Mouse (Mus musculus) cerebellum, postnatal 25 days (tissue): ENCODE data around the gene Pip5k1b.

Experiments used
- DNase-seq, 2 experiments: peaks; one replicate each; pipeline ENCODE4 v3.0.0; 2021; ENCODE audit warnings: mixed read lengths in 2 of 2

The Pip5k1b gene

GRCm38 (mm10) chr19:24330366-24330765 is 225.3 kb downstream of the Pip5k1b start:
- DNase-seq = no peak

DNA sequence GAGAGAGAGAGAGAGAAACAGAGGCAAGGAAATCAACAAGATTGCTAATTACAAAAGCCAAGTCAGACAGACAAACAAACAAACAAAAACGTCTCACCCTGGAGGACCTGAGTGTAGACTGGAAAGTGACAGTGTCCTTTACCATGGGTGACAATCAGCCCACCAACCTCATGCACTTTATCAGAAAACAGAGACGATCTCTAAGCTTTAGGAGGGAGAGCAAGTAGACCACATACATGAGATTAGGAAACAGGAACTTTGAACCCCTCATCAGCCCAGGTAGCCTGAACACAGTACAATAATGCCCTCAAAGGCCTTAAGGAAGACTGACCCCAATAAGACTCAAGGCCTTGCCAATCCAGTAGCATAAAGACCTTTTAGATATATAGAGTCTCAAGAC is 227.8 kb downstream of the Pip5k1b start:
- no peak for DNase-seq

GRCm38 (mm10) chr19:24326969-24327368 is 228.7 kb downstream of the Pip5k1b start:
- DNase-seq = no peak

DNA sequence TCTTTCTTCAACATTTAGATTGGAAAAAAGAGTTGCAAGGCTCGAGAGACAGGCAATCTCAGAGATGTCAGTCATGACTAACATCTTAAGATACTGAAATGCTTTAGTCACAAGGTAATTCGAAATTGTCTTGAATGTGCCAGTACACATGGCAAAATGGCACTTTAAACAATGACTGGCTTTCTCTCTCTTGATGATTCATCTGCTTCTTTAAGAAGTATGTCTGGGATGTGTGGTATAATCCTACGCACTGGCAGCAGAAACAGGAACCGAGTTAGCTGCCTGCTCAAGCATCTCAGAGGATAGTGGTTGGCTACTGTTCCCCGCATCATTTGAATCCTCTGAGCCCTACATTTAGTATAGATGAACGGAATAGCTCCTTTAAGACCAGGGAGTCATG is 230.0 kb downstream of the Pip5k1b start:
- DNase-seq = no peak

DNA sequence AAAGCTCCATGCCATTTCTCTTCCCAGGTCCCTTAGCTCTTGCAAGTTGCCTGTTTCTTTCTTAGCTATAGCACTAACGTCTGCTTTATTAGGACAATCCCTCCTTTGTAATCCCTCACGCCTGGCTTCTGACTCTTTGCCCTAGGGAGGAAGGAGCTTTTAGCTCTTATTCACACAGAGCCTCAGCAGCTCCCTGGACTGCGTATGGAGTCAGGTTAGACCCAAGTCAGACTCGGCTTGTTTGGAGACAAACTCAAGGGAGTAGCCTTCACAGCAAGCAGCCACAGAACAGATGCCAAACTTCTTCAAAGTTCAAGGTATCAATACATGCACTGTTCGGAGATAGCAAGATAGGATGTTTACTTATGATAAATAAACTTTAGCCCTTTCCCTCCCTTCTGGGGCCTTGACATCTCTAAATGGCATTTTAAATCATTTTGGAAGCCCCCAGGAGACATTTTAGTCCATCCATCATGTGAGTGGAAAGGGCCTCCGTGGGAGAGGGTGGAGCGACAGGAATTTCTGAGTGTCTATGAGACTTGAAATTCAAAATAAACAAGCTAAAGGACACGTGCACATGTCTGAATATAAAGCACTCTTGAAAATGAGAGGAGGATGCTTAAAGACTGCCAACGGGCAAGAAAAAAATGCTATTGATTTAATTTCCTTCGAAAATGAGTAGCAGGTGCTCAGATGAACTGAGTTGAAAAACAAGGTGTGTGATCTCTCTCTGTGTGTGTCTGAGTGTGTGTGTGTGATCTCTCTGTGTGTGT is 231.6 kb downstream of the Pip5k1b start:
- no peak for DNase-seq

DNA sequence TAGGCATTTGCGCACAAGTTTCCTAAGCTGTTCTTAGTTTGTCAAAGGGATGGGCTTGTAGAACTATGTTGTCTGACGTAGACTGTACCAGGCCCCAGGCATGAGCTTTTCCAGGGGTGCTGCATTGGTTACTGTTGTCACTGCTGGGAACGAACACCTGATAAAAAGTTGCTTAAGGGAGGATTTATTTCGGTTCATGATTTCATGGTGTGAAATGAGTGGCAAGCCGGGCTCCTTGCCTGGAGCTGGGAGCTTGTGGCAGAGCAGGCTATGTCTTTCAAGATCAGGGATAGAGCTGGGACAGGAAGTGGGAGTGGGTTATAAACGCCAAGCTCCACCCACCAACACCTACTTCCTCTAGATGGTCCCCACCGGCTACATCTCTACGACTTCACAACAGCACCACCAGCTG is 233.8 kb downstream of the Pip5k1b start:
- no peak for DNase-seq

- no peak for DNase-seq
These were observed 234.3 kb downstream of the Pip5k1b start for GRCm38 (mm10) chr19:24321211-24321899.

- no peak for DNase-seq
These were observed 237.5 kb downstream of the Pip5k1b start for GRCm38 (mm10) chr19:24318172-24318571.

DNA sequence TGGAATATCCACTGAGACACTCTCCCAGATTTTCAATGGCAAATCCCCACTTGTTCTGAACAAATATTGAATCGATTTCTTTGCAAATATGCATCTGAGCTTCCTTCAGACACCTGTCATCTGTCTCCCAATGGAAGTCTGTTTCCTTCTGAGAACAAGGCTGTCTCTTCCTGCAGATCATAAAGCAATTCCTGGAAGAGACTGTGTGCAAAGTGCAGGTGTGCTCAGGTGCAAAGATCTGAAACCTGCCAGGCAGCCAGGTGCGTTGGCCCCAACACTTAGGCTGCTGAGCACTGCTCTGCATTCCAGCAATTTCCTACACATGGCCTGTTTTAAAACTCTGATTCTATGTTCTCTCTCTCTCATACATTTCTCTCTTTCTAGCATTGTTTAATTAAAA is 237.9 kb downstream of the Pip5k1b start:
- DNase-seq = no peak

- peak; percentile 27 to 47 for DNase-seq
These were observed 238.6 kb downstream of the Pip5k1b start for GRCm38 (mm10) chr19:24317038-24317591.

GRCm38 (mm10) chr19:24316060-24316725 is 239.5 kb downstream of the Pip5k1b start:
- DNase-seq = no peak

GRCm38 (mm10) chr19:24315234-24315633 is 240.4 kb downstream of the Pip5k1b start:
- DNase-seq = no peak

DNA sequence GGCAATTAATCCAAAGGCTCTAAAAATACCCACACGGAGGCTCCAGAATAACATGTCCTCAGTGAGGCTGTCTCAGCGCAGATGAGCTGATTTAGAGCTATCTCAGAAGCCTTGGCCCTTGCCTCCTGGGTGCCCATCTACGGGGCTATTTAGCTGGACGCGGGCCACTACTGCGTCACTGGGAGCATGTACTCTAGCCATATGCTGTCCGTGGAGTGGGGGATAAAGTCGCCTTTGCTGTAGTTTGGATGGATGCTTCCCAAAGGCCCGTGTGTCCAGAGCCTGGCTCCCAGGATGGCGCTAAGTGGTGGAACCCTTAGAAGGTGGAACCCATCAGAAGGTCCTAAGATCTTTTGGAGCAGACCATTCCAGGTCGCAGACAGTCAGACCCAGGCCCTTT is 241.0 kb downstream of the Pip5k1b start:
- peak; percentile 57 to 69 for DNase-seq

DNA sequence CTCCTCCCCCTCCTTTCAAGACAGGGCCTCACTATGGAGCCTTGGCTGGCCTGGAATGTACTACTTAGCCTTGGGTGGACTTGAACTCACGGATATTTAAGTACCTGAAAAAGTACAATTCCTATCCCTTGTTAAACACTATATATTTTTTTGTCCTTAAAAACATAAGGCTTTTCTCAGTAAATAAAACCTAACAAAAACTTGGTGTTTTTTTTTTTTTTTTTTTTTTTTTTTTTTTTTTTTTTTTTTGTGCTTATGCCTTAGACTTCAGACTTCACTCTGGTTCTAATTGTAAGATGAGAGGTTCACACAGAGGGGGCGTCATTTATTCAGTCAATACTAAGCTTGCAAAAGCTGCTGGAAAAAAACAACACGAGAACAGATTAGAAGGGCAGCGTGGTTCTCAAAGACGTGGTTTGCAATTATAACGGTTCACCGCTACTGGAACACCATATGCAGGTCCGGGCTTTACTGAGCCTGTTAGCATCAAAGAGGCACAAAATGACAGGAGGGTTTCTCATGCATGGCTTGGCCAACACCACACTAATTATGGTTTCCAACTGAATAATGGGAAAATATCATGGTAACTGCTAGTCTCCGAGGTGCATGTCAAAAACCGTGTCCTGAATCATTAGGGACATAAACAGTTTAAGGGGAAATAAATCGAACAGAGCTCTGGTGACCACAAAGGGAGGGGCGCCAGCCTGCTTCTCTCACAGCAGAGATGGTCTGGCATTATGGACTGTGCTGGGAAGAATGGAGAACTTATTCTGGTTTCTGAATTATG is 242.9 kb downstream of the Pip5k1b start:
- peak; percentile 49 to 55 for DNase-seq

GRCm38 (mm10) chr19:24312046-24312445 is 243.6 kb downstream of the Pip5k1b start:
- no peak for DNase-seq

DNA sequence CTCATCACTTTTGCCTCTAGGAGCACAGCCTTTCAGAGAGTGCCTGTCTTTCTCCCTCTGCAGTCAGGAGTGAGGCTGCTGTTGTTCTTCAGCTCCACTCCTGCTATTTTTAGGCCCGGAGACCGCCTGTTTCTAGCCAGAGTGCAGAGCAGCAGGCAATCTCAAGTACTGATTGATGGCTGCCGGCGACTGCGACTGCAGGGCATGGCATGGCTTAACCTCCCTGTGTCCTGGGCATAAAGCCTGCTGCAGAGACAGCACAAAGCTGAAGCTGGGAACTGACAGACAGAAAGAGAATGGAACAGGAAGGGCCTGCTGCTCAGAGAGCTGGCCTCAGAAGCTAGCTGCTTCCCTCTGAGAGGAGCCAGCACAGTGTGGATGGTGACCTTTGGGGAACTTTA is 247.4 kb downstream of the Pip5k1b start:
- DNase-seq = peak; percentile 74 to 75

- peak in 1 of 2 experiments; percentile 37 for DNase-seq
These were observed 248.1 kb downstream of the Pip5k1b start for GRCm38 (mm10) chr19:24307271-24308221.

DNA sequence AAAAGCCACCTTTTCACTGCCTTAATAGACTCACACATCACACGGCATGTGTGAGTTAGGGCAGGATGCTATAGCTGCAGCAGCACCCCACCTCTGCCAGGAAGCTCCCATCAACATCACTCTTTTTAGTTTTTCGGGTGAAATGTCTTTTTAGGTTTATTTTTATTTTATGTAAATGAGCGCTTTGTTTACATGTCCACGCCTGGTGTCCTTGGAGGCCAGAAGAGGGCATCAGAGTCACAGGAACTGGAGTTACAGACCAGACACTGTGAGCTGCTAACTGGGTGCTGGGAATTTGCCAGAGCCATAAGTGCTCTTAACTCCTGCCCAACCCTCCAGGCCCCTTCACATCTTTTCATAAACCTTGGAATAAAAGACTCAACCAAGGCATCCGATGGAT is 249.3 kb downstream of the Pip5k1b start:
- DNase-seq = no peak

GRCm38 (mm10) chr19:24302198-24302597 is 253.5 kb downstream of the Pip5k1b start:
- DNase-seq = no peak

DNA sequence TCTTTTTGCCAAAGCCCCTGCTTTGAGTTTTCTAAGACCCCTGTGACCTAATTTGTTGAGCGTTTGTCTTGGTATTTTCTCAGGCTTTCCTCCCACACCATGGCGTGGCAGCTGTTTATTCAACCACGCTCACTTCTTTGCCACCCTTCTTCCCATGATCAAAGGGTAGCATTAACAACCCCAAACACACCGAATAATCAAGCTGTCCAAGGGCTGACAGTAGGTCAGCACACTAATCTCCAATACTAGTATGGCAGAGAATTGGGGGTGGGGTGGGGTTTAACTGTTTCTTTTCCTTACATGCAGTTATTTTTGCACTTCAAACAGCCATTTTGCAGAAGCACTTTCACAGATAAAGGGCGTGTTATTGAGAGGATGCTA is 253.9 kb downstream of the Pip5k1b start:
- no peak for DNase-seq

- DNase-seq = peak; percentile 68 to 80
These were observed 254.5 kb downstream of the Pip5k1b start for GRCm38 (mm10) chr19:24300994-24301767.
